Comparison of ENCODE assay signal across 9 mouse cellular contexts in the genomic region with DNA sequence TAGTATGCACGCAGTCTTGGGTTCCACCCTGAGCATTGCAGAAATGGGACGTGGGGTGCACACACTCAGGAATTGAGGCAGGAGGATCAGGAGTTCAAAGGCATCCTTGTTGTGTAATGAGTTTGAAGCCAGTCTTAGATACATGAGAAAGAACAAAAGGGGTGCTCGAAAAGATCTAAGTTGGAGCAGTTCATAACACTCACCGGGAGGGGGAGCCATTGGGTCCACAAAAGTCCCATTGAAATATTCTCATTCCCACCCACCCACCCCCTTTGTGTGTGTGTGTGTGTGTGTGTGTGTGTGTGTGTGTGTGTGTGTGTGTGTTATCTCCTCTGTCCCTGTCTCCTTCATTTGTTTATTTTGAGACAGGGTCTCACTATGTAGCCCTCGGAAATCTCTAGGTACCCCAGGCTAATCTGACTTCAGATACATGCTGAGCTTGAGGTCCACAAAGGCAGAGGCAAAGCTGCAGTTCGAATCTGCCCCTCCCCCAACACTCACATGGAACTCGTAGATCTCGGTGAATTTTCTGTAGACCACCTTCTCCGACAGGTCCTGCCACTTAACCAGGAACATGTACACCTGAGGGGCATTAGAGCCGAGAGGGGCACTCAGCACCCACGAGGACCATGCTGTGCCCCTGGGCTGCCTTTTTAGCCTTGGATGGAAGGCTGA. TPM values are rescaled to one million over a fixed set of nuclear protein-coding genes. Genes with fewer than 3 reads are reported as not detected.
DNase-seq lines count a peak whose midpoint lies in the region; ATAC-seq and TF ChIP-seq lines count a peak whose summit lies in the region.
"Had no signal": no experiment of that assay in that cellular context is flagged by ENCODE, and none has a peak within 500 bp of the region (broad histone marks: within the 10 kb centered on the region; RNA-seq: fewer than 3 reads in every experiment).

No protein-coding gene starts in this region.

- H3K27ac ChIP-seq in forebrain, embryonic 14.5 days (ENCODE audit: low read depth, low read length), result no peak overlapping the region
- H3K27ac ChIP-seq in forebrain, embryonic 12.5 days, result no peak overlapping the region
- H3K27ac ChIP-seq in spleen, adult 2 months (ENCODE audit: insufficient read depth, low read length), result peak overlapping the region; percentile 90
- H3K27ac ChIP-seq in intestine, postnatal 0 days (ENCODE audit: low read depth, low read length), result no peak overlapping the region
- H3K27ac ChIP-seq in stomach, embryonic 16.5 days (ENCODE audit: low read length), result no peak overlapping the region
- H3K27ac ChIP-seq: hindbrain, embryonic 15.5 days had no signal

- TF ChIP-seq POLR2A in spleen, adult 2 months (IDR thresholded peaks at IDR 0.05; ENCODE audit: low read depth, low read length), result no peak

- peak; percentile 38 for DNase-seq in forebrain, embryonic 14.5 days (ENCODE audit: low spot score)
- no peak for DNase-seq in spleen, adult 2 months (ENCODE audit: low read depth in 1 of 2, low spot score in 2 of 2)
- no peak for DNase-seq in spleen, postnatal 14 days (ENCODE audit: low spot score in 2 of 2)
- DNase-seq in layer of hippocampus, adult 9-11 months, result no peak
- DNase-seq in kidney, adult 8-10 months, result no peak

- no peaks in the 10 kb centered on the region for H3K27me3 ChIP-seq in forebrain, embryonic 14.5 days (replicated peaks; ENCODE audit: control insufficient read depth, insufficient read depth, low read length)
- H3K27me3 ChIP-seq in forebrain, embryonic 12.5 days, result peaks cover 5% of the 10 kb centered on the region; the same call in 1 of the 2 replicates
- no peaks in the 10 kb centered on the region for H3K27me3 ChIP-seq in spleen, adult 2 months (ENCODE audit: control insufficient read depth, insufficient read depth, low read length)
- 0 out of 2 replicates have a peak, but pooled peaks cover under 1% of the 10 kb centered on the region for H3K27me3 ChIP-seq in intestine, postnatal 0 days (replicated peaks; ENCODE audit: control insufficient read depth, insufficient read depth, low read length)
- no peaks in the 10 kb centered on the region for H3K27me3 ChIP-seq in stomach, embryonic 16.5 days (ENCODE audit: control insufficient read depth, insufficient read depth, low read length)
- H3K27me3 ChIP-seq: hindbrain, embryonic 15.5 days had no signal

- ATAC-seq in forebrain, embryonic 14.5 days, result no peak
- ATAC-seq in forebrain, embryonic 12.5 days (ENCODE audit: low FRiP score), result no peak
- ATAC-seq in intestine, postnatal 0 days, result no peak
- no peak for ATAC-seq in stomach, embryonic 16.5 days (ENCODE audit: insufficient read depth, low FRiP score)

- peak; percentile 4; the same call in 1 of the 2 replicates for TF ChIP-seq CTCF in spleen, adult 2 months (IDR thresholded peaks at IDR 0.05; ENCODE audit: extremely low read depth, insufficient read depth, insufficient read length, insufficient replicate concordance)
- peak; percentile 63 for TF ChIP-seq CTCF in intestine, postnatal 0 days (IDR thresholded peaks at IDR 0.05; ENCODE audit: low read depth)

- no peaks in the 10 kb centered on the region for H3K9me3 ChIP-seq in forebrain, embryonic 14.5 days (replicated peaks; ENCODE audit: control insufficient read depth, low read length)
- no peaks in the 10 kb centered on the region for H3K9me3 ChIP-seq in forebrain, embryonic 12.5 days
- no peaks in the 10 kb centered on the region for H3K9me3 ChIP-seq in intestine, postnatal 0 days (ENCODE audit: control insufficient read depth)
- no peaks in the 10 kb centered on the region for H3K9me3 ChIP-seq in stomach, embryonic 16.5 days (replicated peaks; ENCODE audit: control insufficient read depth, low read length)
- H3K9me3 ChIP-seq: hindbrain, embryonic 15.5 days had no signal

- no peak overlapping the region for H3K9ac ChIP-seq in forebrain, embryonic 14.5 days (ENCODE audit: low read length)
- no peak overlapping the region for H3K9ac ChIP-seq in forebrain, embryonic 12.5 days
- no peak overlapping the region for H3K9ac ChIP-seq in intestine, postnatal 0 days (ENCODE audit: low read depth, low read length)
- 0 out of 2 replicates have a peak overlapping the region, but pooled peaks have one; percentile 10 for H3K9ac ChIP-seq in stomach, embryonic 16.5 days (ENCODE audit: low read length)
- H3K9ac ChIP-seq: hindbrain, embryonic 15.5 days had no signal

- no peaks in the 10 kb centered on the region for H3K4me1 ChIP-seq in forebrain, embryonic 14.5 days (ENCODE audit: control insufficient read depth, insufficient read depth, low read length)
- peaks cover 4% of the 10 kb centered on the region; the same call in 1 of the 2 replicates for H3K4me1 ChIP-seq in forebrain, embryonic 12.5 days
- H3K4me1 ChIP-seq in spleen, adult 2 months (ENCODE audit: control insufficient read depth, insufficient read depth, insufficient read length), result peaks cover 36% of the 10 kb centered on the region; the same call in 1 of the 2 replicates
- H3K4me1 ChIP-seq in intestine, postnatal 0 days (replicated peaks; ENCODE audit: control insufficient read depth, insufficient read depth, low read length), result no peaks in the 10 kb centered on the region
- H3K4me1 ChIP-seq in stomach, embryonic 16.5 days (ENCODE audit: control insufficient read depth, insufficient read depth, low read length), result peaks cover 8% of the 10 kb centered on the region
- H3K4me1 ChIP-seq: hindbrain, embryonic 15.5 days had no signal

- no peak overlapping the region for H3K4me3 ChIP-seq in forebrain, embryonic 14.5 days (ENCODE audit: low read depth, low read length)
- H3K4me3 ChIP-seq in forebrain, embryonic 12.5 days (replicated peaks), result no peak overlapping the region
- H3K4me3 ChIP-seq in spleen, adult 2 months (ENCODE audit: extremely low read depth, insufficient read depth, insufficient read length), result peak overlapping the region; percentile 71; the same call in 1 of the 2 replicates
- H3K4me3 ChIP-seq in intestine, postnatal 0 days (ENCODE audit: low read depth, low read length), result no peak overlapping the region
- 0 out of 2 replicates have a peak overlapping the region, but pooled peaks have one; percentile 3 for H3K4me3 ChIP-seq in stomach, embryonic 16.5 days (replicated peaks; ENCODE audit: low read length)
- H3K4me3 ChIP-seq: hindbrain, embryonic 15.5 days had no signal

- no peak overlapping the region for H3K4me2 ChIP-seq in forebrain, embryonic 14.5 days (ENCODE audit: low read length)
- H3K4me2 ChIP-seq in forebrain, embryonic 12.5 days, result no peak overlapping the region
- no peak overlapping the region for H3K4me2 ChIP-seq in intestine, postnatal 0 days (replicated peaks; ENCODE audit: low read depth)
- no peak overlapping the region for H3K4me2 ChIP-seq in stomach, embryonic 16.5 days (ENCODE audit: low read depth, low read length)
- H3K4me2 ChIP-seq: hindbrain, embryonic 15.5 days had no signal

- 40% methylated on average over 11 of the region's 11 CpGs for WGBS in forebrain, embryonic 14.5 days
- 41% methylated on average over 11 of the region's 11 CpGs for WGBS in forebrain, embryonic 12.5 days
- WGBS in spleen, adult 2 months, result 27% methylated on average over 11 of the region's 11 CpGs
- WGBS in intestine, postnatal 0 days, result 35% methylated on average over 11 of the region's 11 CpGs
- WGBS in stomach, embryonic 16.5 days, result 37% methylated on average over 11 of the region's 11 CpGs

- no peaks in the 10 kb centered on the region for H3K36me3 ChIP-seq in forebrain, embryonic 14.5 days (ENCODE audit: control insufficient read depth, insufficient read depth, low read length)
- H3K36me3 ChIP-seq in forebrain, embryonic 12.5 days (replicated peaks), result no peaks in the 10 kb centered on the region
- peaks cover 32% of the 10 kb centered on the region for H3K36me3 ChIP-seq in spleen, adult 2 months (ENCODE audit: control insufficient read depth, insufficient read depth, low read length)
- no peaks in the 10 kb centered on the region for H3K36me3 ChIP-seq in intestine, postnatal 0 days (ENCODE audit: control insufficient read depth, insufficient read depth)
- no peaks in the 10 kb centered on the region for H3K36me3 ChIP-seq in stomach, embryonic 16.5 days (ENCODE audit: control insufficient read depth, insufficient read depth, low read length)
- H3K36me3 ChIP-seq: hindbrain, embryonic 15.5 days had no signal

RNA-seq across cellular contexts. Expression of gene Ncf1, which starts 1.7 kb away (rescaled TPM):
- 2.2 and 2.7 TPM in 2 replicates for polyA plus RNA-seq in forebrain, embryonic 14.5 days (2014; fragmentation: Nextera tagmentation; extraction: Ambion mirVana)
- 1.4 and 2.0 TPM in 2 replicates for polyA plus RNA-seq in forebrain, embryonic 12.5 days (2016; fragmentation: Nextera tagmentation; extraction: Ambion mirVana)
- polyA plus RNA-seq in spleen, adult 2 months (2012; rRNA removed), result 103 and 151 TPM in 2 replicates
- polyA plus RNA-seq in intestine, postnatal 0 days (2015; fragmentation: Nextera tagmentation; extraction: Ambion mirVana), result 2.1 TPM in 2 replicates
- polyA plus RNA-seq in stomach, embryonic 16.5 days (2015; fragmentation: Nextera tagmentation; extraction: Ambion mirVana), result 7.1 and 8.2 TPM in 2 replicates

RNA-seq across cellular contexts. Expression of gene Gtf2ird2, which starts 43.9 kb away (rescaled TPM):
- 5.7 and 7.7 TPM in 2 replicates for polyA plus RNA-seq in forebrain, embryonic 14.5 days (2014; fragmentation: Nextera tagmentation; extraction: Ambion mirVana)
- 11.6 and 12.4 TPM in 2 replicates for polyA plus RNA-seq in forebrain, embryonic 12.5 days (2016; fragmentation: Nextera tagmentation; extraction: Ambion mirVana)
- 6.4 and 7.7 TPM in 2 replicates for polyA plus RNA-seq in spleen, adult 2 months (2012; rRNA removed)
- 2.9 and 3.6 TPM in 2 replicates for polyA plus RNA-seq in intestine, postnatal 0 days (2015; fragmentation: Nextera tagmentation; extraction: Ambion mirVana)
- 7.1 and 8.1 TPM in 2 replicates for polyA plus RNA-seq in stomach, embryonic 16.5 days (2015; fragmentation: Nextera tagmentation; extraction: Ambion mirVana)

RNA-seq across cellular contexts. Expression of gene Rcc1l, which starts 51.1 kb away (rescaled TPM):
- 20.1 and 20.4 TPM in 2 replicates for polyA plus RNA-seq in forebrain, embryonic 14.5 days (2014; fragmentation: Nextera tagmentation; extraction: Ambion mirVana)
- polyA plus RNA-seq in forebrain, embryonic 12.5 days (2016; fragmentation: Nextera tagmentation; extraction: Ambion mirVana), result 29.4 TPM in 2 replicates
- polyA plus RNA-seq in spleen, adult 2 months (2012; rRNA removed), result 10.7 and 12.0 TPM in 2 replicates
- polyA plus RNA-seq in intestine, postnatal 0 days (2015; fragmentation: Nextera tagmentation; extraction: Ambion mirVana), result 14.7 and 16.1 TPM in 2 replicates
- polyA plus RNA-seq in stomach, embryonic 16.5 days (2015; fragmentation: Nextera tagmentation; extraction: Ambion mirVana), result 20.7 and 25.6 TPM in 2 replicates

Comparison
In these comparisons a context has a peak if more than half of its experiments do, and no peak if none do; other contexts are left out.
1. H3K4me3 ChIP-seq: peak in spleen, adult 2 months (single experiment) and stomach, embryonic 16.5 days (single experiment); none in forebrain, embryonic 14.5 days (single experiment), forebrain, embryonic 12.5 days (single experiment) and intestine, postnatal 0 days (single experiment).
2. RNA of gene Ncf1, which starts 1.7 kb away (polyA plus RNA-seq): 103 to 151 TPM in spleen, adult 2 months; 7.1 to 8.2 TPM in stomach, embryonic 16.5 days, 2.2 to 2.7 TPM in forebrain, embryonic 14.5 days, 2.1 TPM in intestine, postnatal 0 days and 1.4 to 2.0 TPM in forebrain, embryonic 12.5 days; every median in the first group is over 10 times any median in the second.